Mouse (Mus musculus) neural tube, embryonic 11.5 days (tissue): ENCODE results near the gene Zcchc14. TPM values are rescaled to one million over a fixed set of nuclear protein-coding genes. Genes with fewer than 3 reads are reported as not detected.
"Not testable (repeated sequence)": the region's sequence is repeated elsewhere in the genome, so short reads cannot be mapped to it uniquely, and the experiment has no call there.

ENCODE experiments used
- ATAC-seq: fragments of 200-750 bp; cut with Nextera tagmentation; 2 replicates; pipeline ENCODE4 v1.8.0; 2017; ENCODE audit warnings: moderate number of reproducible peaks, mild to moderate bottlenecking, moderate TSS enrichment, moderate library complexity; ENCODE audit not compliant: insufficient read depth, low FRiP score, low TSS enrichment
- DNase-seq: peaks from one replicate; pipeline ENCODE4 v3.0.0-alpha.2; 2015; ENCODE audit warnings: low spot score
- H3K27ac ChIP-seq: fragments of 300-500 bp; sonication (generic); 2 replicates; pipeline ENCODE4 v1.5.1; 2014; ENCODE audit warnings: low read depth, mild to moderate bottlenecking, low read length
- H3K27me3 ChIP-seq: fragments of 300-500 bp; sonication (generic); 2 replicates; pipeline ENCODE4 v1.6.1; 2014; ENCODE audit warnings: mild to moderate bottlenecking, low read length, mixed read lengths; ENCODE audit not compliant: control insufficient read depth, insufficient read depth
- H3K36me3 ChIP-seq: fragments of 300-500 bp; sonication (generic); 2 replicates; pipeline ENCODE4 v1.6.1; 2014; ENCODE audit warnings: mild to moderate bottlenecking, low read length, moderate library complexity, mixed read lengths; ENCODE audit not compliant: control insufficient read depth, insufficient read depth
- H3K4me1 ChIP-seq: fragments of 300-500 bp; sonication (generic); 2 replicates; pipeline ENCODE4 v1.6.1; 2014; ENCODE audit warnings: low read length, mixed read lengths; ENCODE audit not compliant: control insufficient read depth, insufficient read depth
- H3K4me2 ChIP-seq: fragments of 300-500 bp; sonication (generic); 2 replicates; pipeline ENCODE4 v1.6.1; 2014; ENCODE audit warnings: low read depth, mild to moderate bottlenecking, moderate library complexity
- H3K4me3 ChIP-seq: fragments of 300-500 bp; sonication (generic); 2 replicates; pipeline ENCODE4 v1.5.1; 2014; ENCODE audit warnings: low read depth, low read length
- H3K9ac ChIP-seq: fragments of 300-500 bp; sonication (generic); 2 replicates; pipeline ENCODE4 v1.6.1; 2014; ENCODE audit warnings: mild to moderate bottlenecking, low read length
- H3K9me3 ChIP-seq: fragments of 300-500 bp; sonication (generic); 2 replicates; pipeline ENCODE4 v1.6.1; 2016; ENCODE audit warnings: low read length; ENCODE audit not compliant: control insufficient read depth
- WGBS: fragments of 180-500 bp; shearing (Covaris S2); extraction: QIAGEN DNeasy Blood & Tissue Kit; methylation state at CpG from one replicate; pipeline ENCODE4 v1.1.7; 2014; 5-methylcytosine and 5-hydroxymethylcytosine counted together
- polyA plus RNA-seq: library from polyadenylated mRNA; unstranded; fragments of >200 nt; fragmentation: Nextera tagmentation; extraction: Ambion mirVana; gene quantifications from 2 replicates; pipeline ENCODE4 v1.2.1, GENCODE M21; 2014

The Zcchc14 gene
- polyA plus RNA-seq, 1 experiment from 2014 or later, result 23.3 TPM

DNA sequence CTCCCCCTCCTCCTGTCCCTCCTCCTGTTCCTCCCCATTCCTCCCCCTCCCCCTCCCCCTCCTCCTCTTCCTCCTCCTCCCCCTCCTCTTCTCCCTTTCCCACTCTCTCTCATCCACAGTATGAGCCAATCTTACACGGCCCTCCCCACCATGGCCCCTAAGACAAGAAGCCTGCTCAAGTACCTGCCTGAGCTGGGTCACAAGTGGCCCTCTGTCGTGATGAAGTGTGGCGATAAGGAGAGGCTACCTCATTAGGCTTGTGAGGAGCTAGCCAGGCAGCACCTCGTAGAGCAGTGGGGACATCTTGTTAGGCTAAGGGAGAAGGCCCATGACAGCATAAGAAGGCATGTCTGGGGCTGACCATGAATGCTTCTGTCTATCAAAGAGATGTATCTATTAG, 20.5 kb upstream of the Zcchc14 start:
- 76% methylated on average over 4 of the region's 4 CpGs for WGBS
- Histone ChIP-seq H3K9ac (no peak overlapping the region), H3K27me3 (no peaks in the 10 kb centered on the region), H3K4me2 (no peak overlapping the region), H3K27ac (no peak overlapping the region), H3K4me3 (no peak overlapping the region), H3K9me3 (no peaks in the 10 kb centered on the region), H3K36me3 (no peaks in the 10 kb centered on the region), H3K4me1 (no peaks in the 10 kb centered on the region)
- ATAC-seq, result no peak
- DNase-seq, result peak; percentile 3

- ATAC-seq (no peak), DNase-seq (no peak)
- Histone ChIP-seq H3K27me3 (no peaks in the 10 kb centered on the region), H3K9ac (peak overlapping the region; percentile 29; the same call in 1 of the 2 replicates), H3K27ac (no peak overlapping the region), H3K4me2 (no peak overlapping the region), H3K4me1 (peaks cover 7% of the 10 kb centered on the region; the same call in 1 of the 2 replicates), H3K9me3 (no peaks in the 10 kb centered on the region), H3K4me3 (no peak overlapping the region), H3K36me3 (no peaks in the 10 kb centered on the region)
- 37% methylated on average over 8 of the region's 8 CpGs for WGBS
These were observed 16.5 kb upstream of the Zcchc14 start for GRCm38 (mm10) chr8:121669208-121669607.

GRCm38 (mm10) chr8:121668553-121668952, 15.9 kb upstream of the Zcchc14 start:
- Histone ChIP-seq H3K4me2 (no peak overlapping the region), H3K9ac (no peak overlapping the region; the same call in none of the 2 replicates), H3K4me1 (peaks cover 7% of the 10 kb centered on the region; the same call in 1 of the 2 replicates), H3K36me3 (no peaks in the 10 kb centered on the region), H3K9me3 (no peaks in the 10 kb centered on the region), H3K27me3 (no peaks in the 10 kb centered on the region), H3K4me3 (no peak overlapping the region), H3K27ac (0 out of 2 replicates have a peak overlapping the region, but pooled peaks have one; percentile 27)
- ATAC-seq (no peak), DNase-seq (peak; percentile 10)
- 47% methylated on average over 6 of the region's 6 CpGs for WGBS

DNA sequence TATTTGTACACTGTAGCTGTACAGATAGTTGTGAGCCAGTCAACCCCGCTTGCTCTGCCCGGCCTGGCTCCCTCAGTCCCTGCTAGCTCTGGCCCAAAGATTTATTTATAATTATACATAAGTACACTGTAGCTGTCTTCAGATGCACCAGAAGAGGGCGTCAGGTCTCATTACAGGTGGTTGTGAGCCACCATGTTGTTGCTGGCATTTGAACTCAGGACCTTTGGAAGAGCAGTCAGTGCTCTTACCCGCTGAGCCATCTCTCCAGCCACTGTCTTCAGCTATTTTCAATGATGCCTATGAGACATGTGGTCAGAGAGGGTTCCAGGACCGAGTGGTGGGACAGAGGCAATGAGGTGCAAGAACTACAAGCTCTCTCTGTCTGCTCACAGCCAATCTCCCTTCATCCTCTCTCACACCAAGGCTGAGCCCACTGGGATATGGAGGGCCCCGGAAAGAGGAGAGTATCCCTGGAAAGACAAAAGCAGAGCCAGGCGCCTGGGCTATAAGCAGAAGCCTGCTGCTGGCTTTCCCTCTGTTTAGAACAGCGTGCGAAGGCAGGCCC, 15.3 kb upstream of the Zcchc14 start:
- H3K36me3 ChIP-seq, H3K9ac ChIP-seq, H3K4me2 ChIP-seq, H3K4me1 ChIP-seq, H3K4me3 ChIP-seq, H3K9me3 ChIP-seq, H3K27me3 ChIP-seq, ATAC-seq: not testable (repeated sequence)
- 78% methylated on average over 9 of the region's 9 CpGs for WGBS
- 0 out of 2 replicates have a peak overlapping the region, but pooled peaks have one; percentile 27 for H3K27ac ChIP-seq
- peak; percentile 9 for DNase-seq

- H3K4me1 ChIP-seq, result peaks cover 7% of the 10 kb centered on the region; the same call in 1 of the 2 replicates
- H3K9me3 ChIP-seq, result no peaks in the 10 kb centered on the region
- ATAC-seq, result 0 out of 2 replicates have a peak, but pooled peaks have one; percentile 31
- peak; percentile 67 for DNase-seq
- H3K4me2 ChIP-seq, result peak overlapping the region; percentile 34
- peak overlapping the region; percentile 72 for H3K27ac ChIP-seq
- WGBS, result 11% methylated on average over 16 of the region's 16 CpGs
- H3K36me3 ChIP-seq, result no peaks in the 10 kb centered on the region
- H3K4me3 ChIP-seq, result peak overlapping the region; percentile 13; the same call in 1 of the 2 replicates
- H3K9ac ChIP-seq, result peak overlapping the region; percentile 53
- no peaks in the 10 kb centered on the region for H3K27me3 ChIP-seq
These were observed 12.6 kb upstream of the Zcchc14 start for GRCm38 (mm10) chr8:121665329-121665728.

DNA sequence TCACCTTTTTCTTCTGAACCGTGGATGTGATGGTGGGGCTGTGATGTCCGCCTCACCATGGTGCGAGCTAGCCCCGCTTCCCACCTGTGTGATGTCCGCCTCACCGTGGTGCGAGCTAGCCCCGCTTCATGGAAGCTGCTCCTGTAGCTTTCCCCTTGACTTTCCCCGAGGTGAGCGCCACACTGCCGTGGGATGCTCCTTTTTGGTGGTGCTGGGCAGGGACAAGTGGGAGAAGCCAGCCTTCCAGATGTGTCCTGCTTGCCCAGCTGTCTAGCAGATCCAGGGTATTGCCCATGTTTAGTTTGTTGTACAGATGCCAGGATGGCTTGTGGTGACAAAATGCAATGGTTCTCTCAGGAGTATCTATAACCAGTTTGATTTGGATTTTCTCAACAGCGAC, 10.4 kb upstream of the Zcchc14 start:
- Histone ChIP-seq H3K4me1 (peaks cover 7% of the 10 kb centered on the region; the same call in 1 of the 2 replicates), H3K9me3 (no peaks in the 10 kb centered on the region), H3K27me3 (no peaks in the 10 kb centered on the region), H3K4me2 (no peak overlapping the region), H3K36me3 (no peaks in the 10 kb centered on the region), H3K9ac (no peak overlapping the region), H3K4me3 (no peak overlapping the region), H3K27ac (no peak overlapping the region)
- ATAC-seq (no peak), DNase-seq (no peak)
- 94% methylated on average over 12 of the region's 12 CpGs for WGBS

- ATAC-seq, result no peak
- no peaks in the 10 kb centered on the region for H3K36me3 ChIP-seq
- H3K27ac ChIP-seq, result no peak overlapping the region
- no peak overlapping the region for H3K4me2 ChIP-seq
- no peak overlapping the region for H3K4me3 ChIP-seq
- DNase-seq, result no peak
- WGBS, result 87% methylated on average over 18 of the region's 18 CpGs
- H3K4me1 ChIP-seq, result peaks cover 7% of the 10 kb centered on the region; the same call in 1 of the 2 replicates
- H3K27me3 ChIP-seq, result no peaks in the 10 kb centered on the region
- no peak overlapping the region for H3K9ac ChIP-seq
- no peaks in the 10 kb centered on the region for H3K9me3 ChIP-seq
These were observed 9.1 kb upstream of the Zcchc14 start for GRCm38 (mm10) chr8:121661631-121662357.

GRCm38 (mm10) chr8:121660602-121661001, 7.9 kb upstream of the Zcchc14 start:
- Histone ChIP-seq H3K27me3 (no peaks in the 10 kb centered on the region), H3K9me3 (no peaks in the 10 kb centered on the region), H3K4me2 (no peak overlapping the region), H3K9ac (no peak overlapping the region), H3K4me1 (peaks cover 6% of the 10 kb centered on the region; the same call in 1 of the 2 replicates), H3K4me3 (no peak overlapping the region), H3K36me3 (no peaks in the 10 kb centered on the region), H3K27ac (no peak overlapping the region)
- 85% methylated on average over 15 of the region's 15 CpGs for WGBS
- DNase-seq (no peak), ATAC-seq (no peak)
